Mouse (Mus musculus): ENCODE data around the gene Bmp6. TPM values are rescaled to one million over a fixed set of nuclear protein-coding genes. Genes with fewer than 3 reads are reported as not detected.

The Bmp6 gene
- polyA plus RNA-seq, 1 experiment from 2014 or later: 0.43 TPM

DNA sequence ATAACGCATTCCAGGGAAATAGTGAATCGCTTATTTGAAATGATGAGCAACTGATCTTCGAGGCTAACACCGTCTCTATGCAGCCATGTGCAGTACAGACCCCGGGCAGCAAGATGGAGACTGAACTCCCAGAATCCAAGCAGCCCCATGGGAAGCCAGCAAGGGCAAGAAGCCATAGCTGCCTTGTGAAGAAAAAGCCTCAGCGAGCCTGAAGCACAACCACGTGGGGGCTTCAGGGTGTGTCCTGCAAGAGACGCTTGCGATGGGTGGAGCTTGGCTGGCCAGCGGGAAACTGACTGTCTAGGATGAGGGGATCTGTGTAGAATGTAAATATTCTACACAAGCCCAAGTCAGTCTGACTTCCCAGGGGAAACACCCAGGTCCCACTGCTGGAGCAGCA lies 167.1 kb downstream of the Bmp6 start:
- no peak for DNase-seq (ENCODE audit: low spot score)

DNA sequence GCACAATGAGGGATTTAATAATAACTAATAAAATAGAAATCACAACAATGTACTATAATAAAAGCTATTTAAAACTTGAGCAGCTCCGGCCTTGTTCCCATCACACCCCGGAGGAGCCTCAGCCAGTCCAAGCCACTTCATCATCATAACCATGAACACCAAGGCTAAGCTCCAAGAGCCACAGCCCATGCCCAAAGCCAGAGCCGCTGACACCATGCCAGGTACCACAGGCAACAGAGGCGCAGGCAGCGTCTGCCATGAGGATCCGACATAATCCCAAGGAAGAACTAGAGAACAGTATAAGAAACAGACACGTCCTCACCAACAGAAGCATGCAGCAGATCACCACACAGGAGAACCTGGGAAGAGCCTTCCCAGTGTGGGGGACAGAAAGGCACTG lies 169.0 kb downstream of the Bmp6 start:
- no peak for DNase-seq (ENCODE audit: low spot score)

GRCm38 (mm10) chr13:38515431-38515830 lies 170.5 kb downstream of the Bmp6 start:
- DNase-seq (ENCODE audit: low spot score): no peak

DNA sequence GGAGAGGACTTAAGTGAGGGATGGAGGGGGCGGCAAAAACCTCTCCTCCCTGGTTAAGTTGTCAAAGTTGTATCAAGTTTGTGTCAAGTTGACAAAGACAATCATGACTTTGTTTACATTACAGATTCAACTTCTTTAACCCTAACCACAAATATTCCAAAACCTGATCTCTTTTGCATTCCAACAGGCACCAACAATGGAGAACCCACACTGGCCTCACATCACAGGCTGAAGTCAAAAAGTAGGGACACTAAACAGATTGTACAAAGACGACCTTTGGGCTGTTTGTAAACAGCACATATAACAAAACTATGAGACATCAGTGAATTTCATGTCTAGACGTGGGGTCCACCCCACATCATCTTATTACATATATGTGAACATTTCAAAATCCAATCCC lies 170.9 kb downstream of the Bmp6 start:
- no peak for DNase-seq (ENCODE audit: low spot score)

DNA sequence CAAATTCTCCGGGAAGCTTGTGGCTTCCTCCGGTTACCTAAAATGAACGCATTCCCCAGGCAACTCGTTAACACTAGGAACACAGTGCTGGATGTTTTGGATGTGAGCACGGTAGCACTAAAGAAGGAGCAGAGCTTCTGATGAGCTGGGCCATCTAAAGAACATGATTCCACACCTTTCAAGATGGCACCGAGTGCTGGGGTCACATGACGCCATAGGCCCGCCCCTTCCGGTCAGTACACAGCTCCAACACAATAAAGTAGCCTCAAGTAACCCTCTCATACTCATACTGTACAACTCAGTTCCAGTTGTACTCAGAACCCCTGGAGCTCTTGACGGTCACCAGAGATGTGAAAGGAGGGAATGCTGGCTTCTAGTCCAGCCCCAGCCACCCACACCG lies 171.7 kb downstream of the Bmp6 start:
- DNase-seq (ENCODE audit: low spot score): no peak

GRCm38 (mm10) chr13:38520299-38520698 lies 175.4 kb downstream of the Bmp6 start:
- DNase-seq (ENCODE audit: low spot score): no peak

DNA sequence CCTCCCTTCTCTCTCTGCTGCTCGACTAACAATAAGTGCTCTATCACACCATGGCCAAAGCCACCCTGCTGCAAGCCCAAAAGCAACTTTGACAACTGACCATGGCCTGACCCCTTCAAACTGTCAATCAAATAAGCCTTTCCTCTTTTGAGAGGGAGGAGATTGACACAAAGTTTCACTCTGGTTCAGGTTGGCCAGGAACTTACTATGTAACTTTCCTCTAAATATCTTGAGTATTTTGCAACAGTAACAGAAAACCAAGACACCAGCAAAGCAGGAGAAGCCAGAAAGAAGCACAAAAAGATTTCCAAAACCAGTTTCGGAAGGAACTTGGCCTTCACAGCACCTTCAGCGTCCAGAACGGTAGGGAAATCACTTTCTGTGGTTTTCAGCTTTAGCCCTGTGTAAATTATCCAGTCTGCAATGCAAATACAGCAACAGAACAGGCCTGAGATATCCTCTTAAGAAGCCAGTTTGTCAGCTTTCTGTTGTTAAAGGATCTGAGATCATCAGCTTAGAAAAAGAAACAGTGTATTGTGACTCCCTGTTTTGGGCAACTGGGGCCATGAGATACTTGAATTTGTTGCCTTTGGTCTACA lies 177.2 kb downstream of the Bmp6 start:
- DNase-seq (ENCODE audit: low spot score): no peak

- DNase-seq (ENCODE audit: low spot score): no peak
Measured at GRCm38 (mm10) chr13:38523231-38523630, 178.3 kb downstream of the Bmp6 start.

GRCm38 (mm10) chr13:38525261-38525660 lies 180.4 kb downstream of the Bmp6 start:
- no peak for DNase-seq (ENCODE audit: low spot score)

DNA sequence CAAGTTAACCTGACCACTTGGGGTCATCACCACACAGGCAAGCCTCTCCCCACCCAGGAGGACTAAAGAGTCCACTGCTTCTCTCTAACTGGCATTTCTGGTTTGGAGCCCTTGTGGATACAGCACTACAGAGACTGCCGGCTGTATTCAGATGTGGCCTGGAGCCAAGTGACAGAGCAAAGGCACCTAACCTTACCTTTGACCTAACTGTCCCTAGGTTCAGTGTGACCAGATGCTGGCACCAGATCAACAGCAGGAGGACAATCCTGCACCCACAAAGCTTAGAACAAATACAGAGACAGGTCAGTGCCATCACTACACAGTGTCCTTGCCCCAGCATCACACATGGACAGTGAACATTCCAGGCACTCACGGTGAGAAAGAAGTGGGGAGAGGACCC lies 181.2 kb downstream of the Bmp6 start:
- DNase-seq (ENCODE audit: low spot score): no peak

DNA sequence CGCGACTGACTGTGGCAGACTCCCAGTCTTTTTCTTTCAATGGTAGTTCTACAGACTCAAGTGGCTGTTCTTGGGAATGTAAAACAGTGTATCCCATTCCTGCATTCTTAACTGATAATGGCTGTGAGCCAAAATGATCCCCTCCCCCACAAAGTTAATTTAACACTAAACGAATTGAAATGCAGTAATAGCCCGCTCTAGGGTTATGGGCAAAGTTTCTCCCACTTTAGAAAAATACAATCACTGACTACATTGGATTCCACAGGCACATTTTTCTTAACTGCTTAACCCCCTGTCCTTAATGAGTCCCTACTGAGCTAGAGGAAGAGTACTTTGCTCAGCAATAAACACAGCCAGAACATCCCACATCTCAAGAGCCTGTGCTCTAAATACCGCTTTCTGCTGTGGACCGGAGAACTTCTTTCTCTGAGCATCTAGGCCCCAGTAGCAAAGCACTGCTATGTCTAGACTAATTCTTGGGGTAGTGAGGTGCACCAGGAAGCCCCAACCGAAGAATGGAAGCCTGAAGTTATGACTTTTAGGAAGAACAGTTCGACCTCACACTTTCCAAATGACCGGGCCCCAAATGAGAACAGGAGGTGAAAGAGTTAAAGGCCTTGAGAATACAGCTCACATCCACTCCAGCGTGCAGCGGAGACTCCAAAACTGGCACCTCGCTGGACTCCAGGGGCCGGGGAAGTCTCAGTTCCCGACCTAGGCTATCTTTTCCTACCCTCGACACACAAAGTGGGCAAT lies 182.3 kb downstream of the Bmp6 start:
- peak; percentile 13 for DNase-seq (ENCODE audit: low spot score)

DNA sequence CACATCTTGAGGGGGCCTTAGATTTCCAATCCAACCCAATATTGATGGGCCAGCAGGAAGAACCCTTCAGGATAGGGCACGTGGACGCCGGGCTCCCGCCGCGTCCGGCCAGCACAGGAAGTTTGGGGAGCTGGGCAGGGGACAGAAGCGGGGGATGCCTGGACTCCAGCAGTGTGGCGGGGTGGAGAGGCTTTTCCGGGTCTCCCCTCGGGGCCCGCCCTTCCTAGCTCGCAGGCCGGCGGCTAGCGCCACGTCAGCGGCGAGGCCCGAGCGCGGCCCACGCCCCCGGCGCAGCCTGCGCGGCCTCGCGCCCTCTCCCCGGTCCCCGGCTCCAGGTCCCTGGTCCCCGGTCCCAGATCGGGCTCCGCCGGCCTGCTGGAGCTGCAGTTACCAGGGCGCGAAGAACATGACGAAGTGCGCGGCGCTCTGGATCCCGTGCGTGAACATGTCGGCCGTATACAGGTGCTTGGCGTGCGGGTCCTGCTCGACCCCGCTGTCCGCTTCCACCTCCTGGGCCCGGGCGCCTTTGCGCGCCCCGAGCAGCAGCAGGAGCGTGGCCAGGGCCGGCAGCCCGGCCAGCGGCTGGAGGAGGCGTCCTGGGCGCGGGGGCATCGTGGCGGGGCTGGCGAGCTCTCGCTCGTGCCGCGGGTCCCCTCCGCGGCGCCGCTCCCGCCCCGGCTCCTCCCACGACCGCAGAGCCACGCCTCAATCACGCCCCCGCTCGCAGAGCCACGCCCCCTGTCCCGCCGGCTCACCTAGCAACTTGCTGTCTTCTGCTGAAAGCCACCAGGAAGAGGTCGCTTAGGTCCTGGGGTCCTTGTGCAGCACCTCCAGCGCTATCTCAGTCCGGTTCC lies 183.1 kb downstream of the Bmp6 start:
- peak; percentile 89 for DNase-seq (ENCODE audit: low spot score)

DNA sequence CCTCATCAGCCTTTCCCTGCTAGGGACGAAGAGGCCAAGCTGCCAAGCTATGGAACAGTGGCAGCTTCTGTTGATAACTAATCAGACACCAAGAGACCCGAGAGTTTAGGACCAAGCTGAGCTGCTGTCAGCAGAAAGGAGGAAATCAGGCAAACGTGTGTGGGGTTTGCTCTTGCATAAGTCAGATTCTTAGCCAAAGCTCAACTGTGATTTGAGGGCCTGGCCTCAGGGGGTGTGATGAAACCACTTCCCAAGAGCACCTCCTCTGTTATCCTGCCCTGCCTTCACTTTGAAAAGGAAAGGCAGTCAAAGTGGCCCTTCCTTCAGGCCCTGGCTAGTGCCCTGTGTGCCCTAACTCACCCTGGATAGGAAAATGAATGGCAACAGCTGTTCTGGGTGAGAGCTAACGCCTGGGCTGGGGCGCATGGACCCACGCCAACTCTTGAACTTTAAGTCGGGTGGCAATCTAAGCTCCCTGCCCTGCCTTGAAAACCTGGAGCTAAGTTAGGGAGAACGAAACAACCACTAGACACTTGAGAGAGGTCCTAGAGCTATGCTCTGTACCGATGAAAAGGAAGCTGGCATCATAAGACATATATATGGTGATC lies 183.9 kb downstream of the Bmp6 start, which contains the start of gene Txndc5:
Txndc5 (minus strand) TSS at position 138 of the 608 bp plus-strand sequence.
- DNase-seq (ENCODE audit: low spot score): no peak

GRCm38 (mm10) chr13:38529576-38529975 lies 184.7 kb downstream of the Bmp6 start:
- DNase-seq (ENCODE audit: low spot score): no peak

DNA sequence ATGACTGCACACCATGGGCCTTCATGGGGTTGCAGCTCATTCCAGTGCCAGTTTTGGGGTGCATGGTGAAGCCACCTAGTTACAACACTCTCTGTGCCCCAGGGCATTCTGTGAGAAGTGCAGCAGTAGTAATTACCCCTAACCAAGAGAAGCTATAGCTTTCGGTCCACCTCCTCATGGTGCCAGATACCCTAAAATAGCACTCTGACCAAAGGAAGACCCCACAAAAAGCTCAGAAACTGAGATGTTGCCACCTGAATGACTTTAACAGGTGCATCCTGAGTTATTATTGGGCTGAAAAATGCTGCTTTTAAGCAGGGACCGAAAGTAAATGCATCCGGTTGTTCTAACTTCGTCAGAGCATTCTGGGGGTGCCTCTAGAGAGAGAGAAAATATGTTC lies 186.6 kb downstream of the Bmp6 start:
- DNase-seq (ENCODE audit: low spot score): no peak

- DNase-seq (ENCODE audit: low spot score): no peak
Measured at GRCm38 (mm10) chr13:38533461-38533860, 188.6 kb downstream of the Bmp6 start.

DNA sequence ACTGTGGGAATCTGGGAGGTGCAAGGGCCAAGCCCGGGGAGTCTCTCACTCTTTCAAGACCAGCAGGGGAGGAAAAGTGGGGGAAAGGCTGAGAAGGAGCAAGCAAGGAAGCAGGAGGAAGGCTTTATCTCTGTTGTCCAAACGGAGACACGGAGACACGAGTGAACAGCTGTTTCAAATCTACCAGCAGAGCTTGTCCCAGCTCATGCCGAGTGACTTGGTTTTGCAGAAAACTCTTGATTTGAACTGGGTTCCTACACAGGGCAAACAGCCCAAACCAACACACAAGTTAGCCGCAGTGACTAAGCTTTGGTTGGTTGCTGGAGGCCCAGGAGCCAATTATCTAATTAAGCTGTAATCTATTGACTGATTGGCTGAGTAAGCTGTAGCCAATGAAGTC lies 189.1 kb downstream of the Bmp6 start:
- no peak for DNase-seq (ENCODE audit: low spot score)

DNA sequence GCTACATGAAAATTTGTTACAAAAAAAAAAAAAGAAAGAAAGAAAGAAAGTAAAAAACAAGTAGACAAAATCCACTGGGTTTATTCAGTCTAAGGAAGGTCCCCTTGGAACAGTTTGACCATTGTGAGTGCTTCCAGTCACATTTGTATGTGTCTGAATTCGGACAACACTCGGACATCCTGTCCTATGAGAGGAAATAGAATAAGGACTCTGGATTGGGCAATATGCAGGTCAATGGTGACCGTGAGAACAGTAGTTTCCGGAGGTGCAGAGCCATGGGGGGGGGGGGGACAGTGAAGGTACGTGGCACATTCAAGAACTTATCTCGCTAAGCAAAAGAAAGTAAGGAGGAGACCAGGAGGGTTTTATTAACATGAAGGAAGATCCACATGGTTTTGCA lies 189.8 kb downstream of the Bmp6 start:
- no peak for DNase-seq (ENCODE audit: low spot score)

DNA sequence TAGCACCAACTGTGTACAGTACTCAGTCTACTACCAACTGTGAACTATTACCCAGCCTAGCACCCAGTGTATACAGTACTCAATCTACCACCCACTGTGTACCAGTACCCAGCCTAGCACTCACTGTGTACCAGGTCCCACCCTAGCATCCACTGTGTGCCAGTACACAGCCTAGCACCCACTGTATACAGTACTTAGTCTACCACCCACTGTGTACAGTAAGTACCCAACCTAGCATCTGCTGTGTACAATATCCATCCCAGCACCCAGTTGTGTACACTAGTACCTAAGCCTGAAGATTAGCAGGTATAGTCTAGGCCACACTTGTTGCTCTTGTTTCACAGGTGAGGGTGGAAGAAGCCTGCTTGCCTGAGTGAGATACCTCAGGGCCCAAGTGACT lies 192.6 kb downstream of the Bmp6 start:
- DNase-seq (ENCODE audit: low spot score): no peak

GRCm38 (mm10) chr13:38539192-38539900 lies 194.4 kb downstream of the Bmp6 start:
- no peak for DNase-seq (ENCODE audit: low spot score)

DNA sequence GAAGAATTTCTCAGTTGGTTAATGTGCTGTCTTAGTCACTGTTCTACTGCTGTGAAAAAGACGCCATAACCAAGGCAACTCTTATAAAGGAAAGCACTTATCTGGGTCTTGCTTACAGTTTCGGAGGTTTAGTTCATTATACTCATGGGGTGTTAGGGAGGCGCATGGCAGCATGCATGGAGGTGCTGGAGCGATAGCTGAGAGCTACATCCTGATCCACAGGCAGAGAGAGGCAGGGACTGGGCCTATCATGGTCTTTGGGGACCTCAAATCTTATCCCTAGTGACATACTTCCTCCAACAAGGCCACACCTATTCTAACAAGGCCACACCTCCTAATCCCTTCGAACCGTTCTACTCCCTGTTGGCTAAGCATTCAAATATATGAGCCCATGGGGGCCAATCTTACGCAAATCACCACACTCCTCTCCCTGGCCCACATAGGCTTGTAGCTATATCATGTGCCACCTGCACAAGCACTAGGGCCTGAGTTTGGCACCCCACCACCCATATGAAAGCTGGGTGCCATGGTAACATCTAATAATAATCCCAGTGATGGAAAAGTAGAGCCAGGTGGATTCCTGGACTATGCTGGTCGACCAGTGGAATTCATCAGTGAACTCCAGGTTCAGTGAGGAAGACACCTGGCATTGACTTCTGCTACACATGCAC lies 198.7 kb downstream of the Bmp6 start:
- no peak for DNase-seq (ENCODE audit: low spot score)
